Comparison of ENCODE assay signal across 23 mouse cellular contexts in genomic region chr16:23887910-23888579, GRCm38 (mm10). TPM values are rescaled to one million over a fixed set of nuclear protein-coding genes. Genes with fewer than 3 reads are reported as not detected.
"Had no signal": no experiment of that assay in that cellular context is flagged by ENCODE, and none has a peak within 500 bp of the region (broad histone marks: within the 10 kb centered on the region; RNA-seq: fewer than 3 reads in every experiment).

No protein-coding gene starts in this region.

- H3K4me2 ChIP-seq: limb, embryonic 12.5 days; liver, embryonic 13.5 days; lung, embryonic 15.5 days; midbrain, embryonic 13.5 days had no signal

- H3K27ac ChIP-seq: layer of hippocampus, adult 2 months; limb, embryonic 12.5 days; liver, embryonic 13.5 days; lung, embryonic 15.5 days; macrophage; midbrain, embryonic 13.5 days had no signal

- ATAC-seq: liver, postnatal 0 days; midbrain, embryonic 13.5 days had no signal

- H3K9me3 ChIP-seq: limb, embryonic 12.5 days; liver, embryonic 13.5 days; lung, embryonic 15.5 days; megakaryocyte, embryonic 14.5 days; midbrain, embryonic 13.5 days had no signal

- H3K4me1 ChIP-seq: liver, embryonic 13.5 days; lung, embryonic 15.5 days; megakaryocyte, embryonic 14.5 days had no signal

- H3K4me3 ChIP-seq: layer of hippocampus, adult 2 months; limb, embryonic 12.5 days; liver, embryonic 13.5 days; lung, embryonic 15.5 days; megakaryocyte, embryonic 14.5 days; midbrain, embryonic 13.5 days; myocyte had no signal

- H3K36me3 ChIP-seq: limb, embryonic 12.5 days; liver, embryonic 13.5 days; lung, embryonic 15.5 days; midbrain, embryonic 13.5 days had no signal

- H3K9ac ChIP-seq: limb, embryonic 12.5 days; liver, embryonic 13.5 days; liver, postnatal 0 days; lung, embryonic 15.5 days; midbrain, embryonic 13.5 days had no signal

- DNase-seq: kidney, adult 18-20 months; kidney, postnatal 10 days; kidney, postnatal 4 days; liver; liver, embryonic 13.5 days; liver, postnatal 0 days; lung, postnatal 14 days; retina, postnatal 1 day; right cerebral cortex, postnatal 4 days; spleen, adult 18-20 months; thymus, postnatal 36 days had no signal

RNA-seq across cellular contexts. Expression of gene Sst, which starts 2.7 kb away (rescaled TPM):
- polyA plus RNA-seq: liver, postnatal 0 days; macrophage; myocyte; testis, adult 2 months had no signal

RNA-seq across cellular contexts. Expression of gene Rtp2, which starts 44.1 kb away (rescaled TPM):
- total RNA-seq: left cerebral cortex, postnatal 36 days had no signal
- polyA plus RNA-seq: kidney, embryonic 14.5 days; limb, embryonic 12.5 days; liver, embryonic 13.5 days; liver, postnatal 0 days; lung, embryonic 15.5 days; macrophage; midbrain, embryonic 13.5 days; stomach, embryonic 14.5 days; thymus, postnatal 0 days had no signal
